Mouse (Mus musculus) retina, embryonic 14.5 days (tissue): Measurements from ENCODE around the gene Pln.

Experiments
- DNase-seq: peaks from one replicate; pipeline ENCODE4 v3.0.0-alpha.2; 2015; ENCODE audit warnings: low spot score

The Pln gene

GRCm38 (mm10) chr10:53364311-53364710, 26.8 kb downstream of the Pln start:
- no peak for DNase-seq

- DNase-seq, result no peak
These were observed 29.8 kb downstream of the Pln start for GRCm38 (mm10) chr10:53367265-53367664.

- DNase-seq, result no peak
These were observed 36.6 kb downstream of the Pln start for GRCm38 (mm10) chr10:53373885-53374578.

GRCm38 (mm10) chr10:53377096-53377495, 39.6 kb downstream of the Pln start:
- DNase-seq, result no peak

- no peak for DNase-seq
These were observed 40.8 kb downstream of the Pln start for GRCm38 (mm10) chr10:53378296-53378695.

DNA sequence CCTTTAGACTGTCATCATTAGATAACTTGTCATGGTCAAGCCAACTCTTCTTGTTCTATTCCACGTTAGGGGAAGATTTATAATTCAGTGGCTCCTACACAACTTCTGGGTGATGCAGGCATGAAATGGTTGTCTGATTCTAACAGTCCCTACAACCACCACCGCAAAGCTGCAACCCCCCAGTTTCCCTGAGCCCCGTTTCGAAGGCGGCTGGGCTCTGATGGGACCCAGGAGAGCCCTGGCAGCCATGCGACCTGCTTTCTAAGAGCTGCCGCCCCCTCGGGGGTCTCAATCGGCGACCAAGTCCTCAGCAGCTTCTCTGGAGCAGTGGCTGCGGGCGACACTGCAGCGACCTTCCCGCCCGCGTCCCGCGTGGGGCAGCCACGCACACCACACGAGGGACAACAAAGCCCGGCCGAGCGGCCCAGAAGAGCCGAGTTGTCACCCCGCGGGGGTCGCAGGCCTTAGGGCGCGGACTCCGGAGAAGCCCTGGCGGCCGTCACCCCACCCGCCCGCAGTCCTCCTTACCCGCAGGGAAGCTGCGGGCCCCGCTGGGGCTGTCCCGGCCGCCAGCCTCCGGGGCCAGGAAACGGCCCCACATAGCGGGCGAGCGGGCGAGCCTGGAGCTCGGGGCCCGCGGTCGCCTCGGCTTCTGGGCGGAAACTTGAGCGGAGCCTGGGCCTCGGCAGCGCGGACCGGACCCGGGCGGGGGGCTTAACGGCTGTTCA, 41.7 kb downstream of the Pln start:
- DNase-seq, result peak; percentile 71

DNA sequence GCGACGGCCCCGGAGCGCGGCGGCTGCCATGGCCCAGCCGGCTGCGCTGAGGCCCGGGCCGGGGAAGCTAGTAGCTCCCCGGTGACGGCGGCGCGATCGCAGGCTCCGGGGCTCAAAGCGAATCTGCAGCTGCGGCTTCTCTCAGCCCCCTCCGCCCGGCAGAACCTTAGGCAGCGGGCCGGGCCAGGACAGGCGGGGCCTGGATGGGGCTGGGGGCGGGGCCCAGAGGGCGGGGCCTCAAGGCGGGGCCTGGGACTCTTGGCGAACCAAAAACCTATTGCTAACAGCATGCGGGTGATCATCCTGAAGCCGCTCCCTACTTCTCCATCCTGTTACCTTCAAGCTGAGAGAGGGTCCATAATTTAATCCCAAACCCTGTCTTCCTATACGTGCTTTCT, 42.2 kb downstream of the Pln start, which contains the start of gene Cep85l:
Cep85l (minus strand) TSS at position 239 of the 398 bp plus-strand sequence.
- DNase-seq, result peak; percentile 91

DNA sequence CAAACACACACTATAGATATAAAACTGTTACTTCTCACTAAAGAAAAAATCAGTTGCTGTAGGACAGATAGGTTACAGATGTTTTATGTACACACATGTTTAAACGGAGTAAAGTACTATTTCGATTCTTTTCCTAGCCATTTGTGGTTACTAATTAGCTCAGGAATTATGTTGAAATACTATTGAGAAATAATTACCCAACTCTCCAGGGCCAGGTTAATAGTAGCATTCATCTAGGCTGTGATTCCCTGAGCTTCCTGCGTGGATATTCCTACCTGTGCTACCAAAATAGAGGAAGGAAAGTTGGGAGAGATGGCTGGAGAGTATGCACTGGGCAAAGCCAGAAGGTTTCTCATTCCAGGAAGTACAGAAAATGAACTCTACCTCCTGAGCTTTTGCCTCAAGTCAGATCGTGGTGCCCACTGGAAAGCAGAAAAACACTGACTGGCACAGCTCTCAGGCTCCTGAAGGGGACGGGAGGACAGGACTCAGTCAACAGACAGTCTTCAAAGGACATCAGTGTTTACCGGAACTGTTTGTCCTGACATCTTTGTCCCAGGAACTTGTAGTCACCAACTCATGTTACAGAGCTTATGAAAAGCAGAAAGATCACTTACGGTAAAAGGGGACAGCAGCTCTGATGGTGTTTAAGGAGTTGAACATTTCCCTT, 45.4 kb downstream of the Pln start:
- no peak for DNase-seq

DNA sequence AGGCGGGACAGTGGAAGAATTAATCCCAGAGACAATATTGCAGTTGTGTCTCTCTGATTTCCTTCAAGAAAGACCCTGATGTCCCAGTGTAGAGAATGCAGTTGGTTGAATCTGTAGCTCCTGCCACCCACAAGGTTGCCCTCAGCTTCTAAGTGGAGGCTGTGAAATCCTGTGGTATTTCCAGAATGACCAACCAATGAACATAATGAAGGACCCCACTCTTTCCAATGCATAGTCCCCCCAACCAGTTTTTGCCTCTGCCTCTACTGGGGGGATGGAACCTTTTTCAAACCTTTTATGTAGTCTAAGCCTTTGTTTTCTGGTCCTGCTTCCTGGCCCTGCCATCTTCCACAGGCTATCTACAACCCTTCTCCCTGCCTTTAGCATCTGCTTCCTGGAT, 47.4 kb downstream of the Pln start:
- DNase-seq, result no peak

DNA sequence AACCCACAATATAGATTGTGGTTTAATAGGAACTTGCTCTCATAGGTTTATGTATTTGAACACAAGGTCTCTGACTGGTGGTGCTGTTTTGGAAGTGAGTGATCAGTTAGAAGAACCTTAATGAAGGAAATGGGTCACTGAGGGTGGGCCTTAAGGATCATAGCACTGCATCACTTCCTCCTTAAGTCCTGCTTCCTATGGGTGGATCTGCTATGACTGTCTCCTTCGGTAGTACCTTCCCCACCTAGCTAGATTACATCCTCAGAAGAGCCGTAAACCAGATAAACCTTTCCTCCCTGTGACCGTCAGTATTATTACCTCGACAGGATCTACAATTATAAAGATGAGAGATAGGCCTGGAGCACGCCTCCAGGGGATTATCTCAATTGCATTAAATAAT, 48.0 kb downstream of the Pln start:
- DNase-seq, result no peak

- DNase-seq, result no peak
These were observed 50.9 kb downstream of the Pln start for GRCm38 (mm10) chr10:53388227-53388920.

DNA sequence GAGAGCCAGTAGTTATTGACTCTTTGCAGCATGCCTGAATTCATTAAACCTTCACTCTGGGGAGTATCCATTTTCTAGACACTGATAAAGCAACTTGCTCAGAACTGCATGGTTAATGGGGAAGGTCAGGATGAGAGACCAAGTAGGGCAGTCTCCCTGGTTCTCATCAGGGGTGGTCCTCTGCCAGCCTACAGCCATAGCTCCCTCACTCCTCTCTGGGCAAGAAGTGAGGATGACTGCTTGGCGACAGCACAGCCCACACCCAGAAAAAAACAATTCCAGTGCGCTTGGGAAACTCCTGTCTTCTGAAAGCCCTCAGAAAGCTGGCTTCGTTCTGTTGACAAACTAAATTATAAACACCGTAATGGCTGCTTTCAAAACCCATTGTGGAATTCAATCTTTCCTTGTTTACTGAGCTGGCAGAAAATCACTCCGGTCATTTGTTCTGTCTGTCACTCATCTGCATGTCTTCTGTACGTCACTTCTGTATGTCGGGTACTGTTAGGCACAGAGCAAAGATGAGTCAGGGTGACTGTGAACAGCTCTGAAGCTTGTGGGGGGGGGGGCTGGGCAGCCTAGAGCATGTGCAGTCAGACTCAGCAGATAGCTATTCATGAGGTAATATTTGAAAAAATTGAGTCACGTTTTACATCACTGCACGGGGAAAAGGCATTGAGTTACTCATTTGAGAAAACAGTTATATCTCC, 57.6 kb downstream of the Pln start:
- DNase-seq, result no peak
